Mouse (Mus musculus): ENCODE data around the gene Fam189a1. TPM values are rescaled to one million over a fixed set of nuclear protein-coding genes. Genes with fewer than 3 reads are reported as not detected.

Fam189a1 gene
- polyA plus RNA-seq, 1 experiment, result 0.07 TPM

- Histone ChIP-seq H3K36me3 (ENCODE audit: control insufficient read depth, insufficient read depth) (no peaks in the 10 kb centered on the region), H3K27me3 (ENCODE audit: control insufficient read depth, insufficient read depth, insufficient read length) (no peaks in the 10 kb centered on the region), H3K4me3 (ENCODE audit: insufficient read depth, poor library complexity, severe bottlenecking) (no peak overlapping the region), H3K79me3 (ENCODE audit: low read depth) (no peaks in the 10 kb centered on the region), H3K79me2 (ENCODE audit: control insufficient read depth, insufficient read depth) (no peaks in the 10 kb centered on the region), H3ac (ENCODE audit: control insufficient read depth, insufficient read length, low read depth) (no peak overlapping the region)
- no peak for TF ChIP-seq MYOG (IDR thresholded peaks at IDR 0.05; ENCODE audit: control insufficient read depth, extremely low read depth, insufficient read length)
- no peak for TF ChIP-seq MAX (IDR thresholded peaks at IDR 0.05)
Observed at GRCm38 (mm10) chr7:65091486-65091885, 64.9 kb downstream of the Fam189a1 start.

DNA sequence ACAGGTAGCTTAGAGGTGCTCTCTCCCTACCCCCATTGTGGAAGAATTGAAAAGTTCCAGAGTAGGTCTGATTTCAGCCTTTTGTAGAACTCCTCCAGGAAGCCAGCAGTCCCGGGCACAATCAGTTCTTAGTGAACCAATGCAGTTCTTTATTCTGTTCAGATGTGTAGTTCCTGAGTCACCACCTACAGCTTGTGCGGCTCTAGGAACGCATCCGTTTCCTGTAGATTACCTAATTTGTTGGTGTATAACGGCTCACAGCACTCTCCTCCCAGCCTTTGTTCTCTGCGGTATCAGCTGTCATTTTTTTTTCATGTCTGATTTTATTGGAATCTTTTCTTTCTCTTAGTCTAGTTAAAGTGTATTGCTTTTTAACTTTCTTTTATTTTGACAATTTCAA, 70.4 kb downstream of the Fam189a1 start:
- no peaks in the 10 kb centered on the region for H3K27me3 ChIP-seq (ENCODE audit: control insufficient read depth, insufficient read depth, insufficient read length)
- H3K79me3 ChIP-seq (ENCODE audit: low read depth), result no peaks in the 10 kb centered on the region
- H3K36me3 ChIP-seq (ENCODE audit: control insufficient read depth, insufficient read depth), result no peaks in the 10 kb centered on the region
- H3ac ChIP-seq (ENCODE audit: control insufficient read depth, insufficient read length, low read depth), result no peak overlapping the region
- no peak for TF ChIP-seq MYOG (IDR thresholded peaks at IDR 0.05; ENCODE audit: control insufficient read depth, extremely low read depth, insufficient read length)
- H3K79me2 ChIP-seq (ENCODE audit: control insufficient read depth, insufficient read depth), result no peaks in the 10 kb centered on the region
- no peak overlapping the region for H3K4me3 ChIP-seq (ENCODE audit: insufficient read depth, poor library complexity, severe bottlenecking)

GRCm38 (mm10) chr7:65082778-65083091, 73.6 kb downstream of the Fam189a1 start:
- H3ac ChIP-seq (ENCODE audit: control insufficient read depth, insufficient read length, low read depth), result no peak overlapping the region
- TF ChIP-seq CEBPB (IDR thresholded peaks at IDR 0.05; ENCODE audit: low read depth), result no peak

DNA sequence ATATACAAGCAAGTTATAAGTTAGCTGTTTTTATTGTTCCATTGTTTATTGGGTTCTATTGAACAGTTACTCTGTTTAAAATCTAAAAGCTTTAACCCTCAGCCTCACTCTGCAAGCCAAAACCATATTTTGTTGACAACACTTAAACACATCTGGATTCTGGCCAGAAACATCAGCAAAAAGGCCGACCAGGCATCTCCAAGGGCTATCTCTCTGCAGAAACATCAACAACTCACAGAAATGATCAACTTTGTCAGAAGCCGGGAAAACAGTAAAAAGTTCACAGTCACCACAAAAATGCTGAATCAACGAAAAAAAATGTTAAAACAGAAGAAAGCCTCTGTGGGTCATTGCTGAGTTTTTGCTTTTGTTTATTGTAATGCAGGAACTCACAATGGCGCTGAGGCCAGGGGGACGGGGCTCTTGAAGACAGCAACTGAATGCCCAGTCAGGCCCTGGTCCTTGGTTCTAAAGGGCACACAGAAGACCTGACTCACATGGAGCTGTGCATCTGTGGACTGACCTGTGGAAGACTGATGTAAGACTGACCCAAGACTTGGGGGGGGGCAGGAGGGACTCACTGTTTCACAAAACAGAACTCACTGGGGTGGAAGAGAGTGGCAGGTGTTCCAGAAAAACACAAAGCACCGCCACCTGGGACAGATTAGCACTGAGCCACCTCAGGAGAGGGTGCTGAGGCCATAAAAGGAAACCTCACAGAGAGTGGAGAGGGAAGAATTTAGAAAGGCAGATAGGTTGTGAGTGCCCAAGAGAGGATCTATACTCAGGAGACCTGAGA, 74.2 kb downstream of the Fam189a1 start:
- Histone ChIP-seq H3K79me2 (ENCODE audit: control insufficient read depth, insufficient read depth) (no peaks in the 10 kb centered on the region), H3K36me3 (ENCODE audit: control insufficient read depth, insufficient read depth) (no peaks in the 10 kb centered on the region), H3ac (ENCODE audit: control insufficient read depth, insufficient read length, low read depth) (no peak overlapping the region), H3K27me3 (ENCODE audit: control insufficient read depth, insufficient read depth, insufficient read length) (no peaks in the 10 kb centered on the region), H3K79me3 (ENCODE audit: low read depth) (no peaks in the 10 kb centered on the region), H3K4me3 (ENCODE audit: insufficient read depth, poor library complexity, severe bottlenecking) (no peak overlapping the region)
- no peak for TF ChIP-seq MYOD1 (IDR thresholded peaks at IDR 0.05; ENCODE audit: control insufficient read depth, insufficient read length, low read depth)
- TF ChIP-seq CTCF (IDR thresholded peaks at IDR 0.05; ENCODE audit: control insufficient read depth, insufficient read depth, insufficient read length), result no peak
- TF ChIP-seq CEBPB (IDR thresholded peaks at IDR 0.05; ENCODE audit: low read depth), result no peak
- no peak for TF ChIP-seq MYOG (IDR thresholded peaks at IDR 0.05; ENCODE audit: control insufficient read depth, extremely low read depth, insufficient read length)
- no peak for TF ChIP-seq MAX (IDR thresholded peaks at IDR 0.05)
- no peak for TF ChIP-seq USF1 (IDR thresholded peaks at IDR 0.05; ENCODE audit: low read depth)
- no peak for TF ChIP-seq FOSL1 (IDR thresholded peaks at IDR 0.05; ENCODE audit: insufficient read depth, low read length, poor library complexity, severe bottlenecking)

More at GRCm38 (mm10) chr7:65082778-65083091, 73.6 kb downstream of the Fam189a1 start:
- Histone ChIP-seq H3K36me3 (ENCODE audit: control insufficient read depth, insufficient read depth) (no peaks in the 10 kb centered on the region), H3K79me2 (ENCODE audit: control insufficient read depth, insufficient read depth) (no peaks in the 10 kb centered on the region), H3K27me3 (ENCODE audit: control insufficient read depth, insufficient read depth, insufficient read length) (no peaks in the 10 kb centered on the region), H3K79me3 (ENCODE audit: low read depth) (no peaks in the 10 kb centered on the region), H3K4me3 (ENCODE audit: insufficient read depth, poor library complexity, severe bottlenecking) (no peak overlapping the region)

GRCm38 (mm10) chr7:65076134-65076533, 80.2 kb downstream of the Fam189a1 start:
- H3K36me3 ChIP-seq (ENCODE audit: control insufficient read depth, insufficient read depth), result no peaks in the 10 kb centered on the region
- no peaks in the 10 kb centered on the region for H3K79me2 ChIP-seq (ENCODE audit: control insufficient read depth, insufficient read depth)
- no peaks in the 10 kb centered on the region for H3K27me3 ChIP-seq (ENCODE audit: control insufficient read depth, insufficient read depth, insufficient read length)
- no peak overlapping the region for H3K4me3 ChIP-seq (ENCODE audit: insufficient read depth, poor library complexity, severe bottlenecking)
- H3ac ChIP-seq (ENCODE audit: control insufficient read depth, insufficient read length, low read depth), result no peak overlapping the region
- no peak for TF ChIP-seq USF1 (IDR thresholded peaks at IDR 0.05; ENCODE audit: low read depth)
- TF ChIP-seq CEBPB (IDR thresholded peaks at IDR 0.05; ENCODE audit: low read depth), result no peak
- TF ChIP-seq FOSL1 (IDR thresholded peaks at IDR 0.05; ENCODE audit: insufficient read depth, low read length, poor library complexity, severe bottlenecking), result no peak
- no peaks in the 10 kb centered on the region for H3K79me3 ChIP-seq (ENCODE audit: low read depth)

DNA sequence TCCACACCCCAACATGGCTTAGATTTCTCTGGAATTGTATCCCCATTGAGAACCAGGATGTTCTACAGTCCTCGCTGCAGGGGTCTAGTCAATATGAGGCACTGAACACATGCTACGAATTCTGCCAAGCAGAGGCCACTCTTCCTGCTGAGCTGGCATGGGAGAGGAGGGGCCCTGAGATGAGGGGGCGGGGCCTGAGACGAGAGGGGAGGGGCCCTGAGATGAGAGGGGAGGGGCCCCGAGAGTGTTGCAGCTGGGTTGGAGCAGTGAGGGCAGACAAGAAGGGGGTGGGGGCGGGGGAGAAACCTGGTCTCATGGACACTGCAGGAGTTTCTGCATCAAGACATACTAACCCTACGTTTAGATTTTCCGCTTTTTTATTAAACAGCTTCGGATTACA, 82.2 kb downstream of the Fam189a1 start:
- H3ac ChIP-seq (ENCODE audit: control insufficient read depth, insufficient read length, low read depth), result no peak overlapping the region
- no peaks in the 10 kb centered on the region for H3K27me3 ChIP-seq (ENCODE audit: control insufficient read depth, insufficient read depth, insufficient read length)
- no peak overlapping the region for H3K4me3 ChIP-seq (ENCODE audit: insufficient read depth, poor library complexity, severe bottlenecking)
- H3K36me3 ChIP-seq (ENCODE audit: control insufficient read depth, insufficient read depth), result no peaks in the 10 kb centered on the region
- H3K79me3 ChIP-seq (ENCODE audit: low read depth), result no peaks in the 10 kb centered on the region
- TF ChIP-seq USF1 (IDR thresholded peaks at IDR 0.05; ENCODE audit: low read depth) (no peak), FOSL1 (IDR thresholded peaks at IDR 0.05; ENCODE audit: insufficient read depth, low read length, poor library complexity, severe bottlenecking) (no peak), CEBPB (IDR thresholded peaks at IDR 0.05; ENCODE audit: low read depth) (no peak), CTCF (IDR thresholded peaks at IDR 0.05; ENCODE audit: control insufficient read depth, insufficient read depth, insufficient read length) (no peak), MYOG (IDR thresholded peaks at IDR 0.05; ENCODE audit: control insufficient read depth, extremely low read depth, insufficient read length) (no peak), MAX (IDR thresholded peaks at IDR 0.05) (no peak), MYOD1 (IDR thresholded peaks at IDR 0.05; ENCODE audit: control insufficient read depth, insufficient read length, low read depth) (no peak)
- H3K79me2 ChIP-seq (ENCODE audit: control insufficient read depth, insufficient read depth), result no peaks in the 10 kb centered on the region
